Mouse (Mus musculus) MEL-GATA-1-ER (cell line): ENCODE data around the gene Il17rd.

ENCODE experiments used
- DNase-seq: peaks from one replicate; pipeline ENCODE4 v3.0.0-alpha.2; 2012; ENCODE audit warnings: low read depth; ENCODE audit errors: extremely low read depth

Gene Il17rd

GRCm38 (mm10) chr14:27145171-27146045, 106.7 kb downstream of the Il17rd start:
- DNase-seq: no peak

- DNase-seq: no peak
These were observed 109.0 kb downstream of the Il17rd start for GRCm38 (mm10) chr14:27147726-27148125.

- DNase-seq: no peak
These were observed 110.7 kb downstream of the Il17rd start for GRCm38 (mm10) chr14:27149401-27149800.

- no peak for DNase-seq
These were observed 111.4 kb downstream of the Il17rd start for GRCm38 (mm10) chr14:27150011-27150640.

GRCm38 (mm10) chr14:27151432-27151831, 112.7 kb downstream of the Il17rd start:
- no peak for DNase-seq

- DNase-seq: no peak
These were observed 116.3 kb downstream of the Il17rd start for GRCm38 (mm10) chr14:27155088-27155487.

- no peak for DNase-seq
These were observed 117.3 kb downstream of the Il17rd start for GRCm38 (mm10) chr14:27156032-27156431.
